Mouse (Mus musculus): ENCODE measurements around the gene Foxp1. TPM values are rescaled to one million over a fixed set of nuclear protein-coding genes. Genes with fewer than 3 reads are reported as not detected.

Foxp1 gene
- total and polyA plus RNA-seq, 3 experiments: 16.1 to 42.0 TPM; not detected in 1

DNA sequence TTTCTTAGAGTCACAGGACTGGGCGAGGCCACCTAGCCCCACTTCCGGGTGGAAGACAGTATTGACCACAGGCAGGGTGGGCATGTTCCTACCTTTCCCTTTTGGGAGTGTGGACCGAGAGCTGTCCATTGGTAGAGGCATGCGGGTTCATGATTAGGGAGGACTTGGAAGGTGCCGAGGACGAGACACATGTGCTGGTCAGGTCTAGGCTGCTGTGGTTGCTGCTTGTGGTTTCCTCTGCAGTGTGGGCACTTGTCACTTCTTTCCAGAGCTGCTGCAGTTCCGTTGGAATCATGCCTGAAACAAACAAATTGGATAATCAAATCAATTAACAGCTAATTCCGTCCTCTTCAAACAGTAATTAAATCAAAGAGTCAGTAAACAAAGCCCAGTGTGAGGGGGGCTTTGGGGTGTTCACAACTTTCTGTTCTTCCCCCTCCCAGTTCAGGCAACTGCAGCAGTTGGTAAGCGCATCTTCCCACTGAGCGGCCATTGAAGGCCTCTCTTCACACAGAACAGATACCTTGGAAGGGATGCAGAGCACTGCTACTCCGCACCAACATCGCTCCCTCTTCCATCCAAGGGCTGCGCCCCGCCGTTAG is 519.3 kb downstream of the Foxp1 start:
- H3K27ac ChIP-seq (ENCODE audit: control insufficient read depth, low read depth, low read length): no peak overlapping the region
- DNase-seq (ENCODE audit: low read depth, low spot score): no peak
- no peaks in the 10 kb centered on the region for H3K9me3 ChIP-seq (replicated peaks; ENCODE audit: insufficient read depth, low read length)
- TF ChIP-seq NELFE (IDR thresholded peaks at IDR 0.05; ENCODE audit: low read depth, low read length) (no peak), GATA1 (IDR thresholded peaks at IDR 0.05; ENCODE audit: low read depth, low read length) (no peak), ZMIZ1 (IDR thresholded peaks at IDR 0.05; ENCODE audit: low read depth, low read length) (no peak), USF2 (IDR thresholded peaks at IDR 0.05; ENCODE audit: borderline replicate concordance in 1 of 2, insufficient read depth in 1 of 2, low read depth in 1 of 2, low read length in 2 of 2) (no peak), MAZ (IDR thresholded peaks at IDR 0.05; ENCODE audit: low read depth, low read length) (no peak), POLR2A (IDR thresholded peaks at IDR 0.05; ENCODE audit: control insufficient read depth in 1 of 2, insufficient read depth in 1 of 2, low read depth in 1 of 2, low read length in 2 of 2, poor library complexity in 1 of 2) (no peak), CHD1 (IDR thresholded peaks at IDR 0.05; ENCODE audit: low read depth, low read length) (no peak), JUND (IDR thresholded peaks at IDR 0.05; ENCODE audit: low read depth, low read length) (no peak), KAT2A (conservative IDR thresholded peaks at IDR 0.05; ENCODE audit: low read depth, low read length) (no peak), UBTF (IDR thresholded peaks at IDR 0.05; ENCODE audit: borderline replicate concordance, insufficient read depth, low read depth, low read length) (no peak), MYC (IDR thresholded peaks at IDR 0.05; ENCODE audit: low read depth, low read length) (no peak), POLR2AphosphoS5 (IDR thresholded peaks at IDR 0.05; ENCODE audit: borderline replicate concordance, low read depth, low read length) (no peak), RCOR1 (IDR thresholded peaks at IDR 0.05; ENCODE audit: low read depth, low read length) (no peak), MEF2A (IDR thresholded peaks at IDR 0.05; ENCODE audit: extremely low read depth, insufficient replicate concordance, low read depth, low read length, poor library complexity, severe bottlenecking) (no peak), EP300 (IDR thresholded peaks at IDR 0.05; ENCODE audit: low read depth in 1 of 2, low read length in 2 of 2) (no peak), MXI1 (IDR thresholded peaks at IDR 0.05; ENCODE audit: low read depth, low read length) (no peak), TCF12 (IDR thresholded peaks at IDR 0.05; ENCODE audit: low read depth, low read length) (no peak), NRF1 (IDR thresholded peaks at IDR 0.05; ENCODE audit: insufficient read depth, low read depth, low read length, poor library complexity, severe bottlenecking) (no peak), HCFC1 (IDR thresholded peaks at IDR 0.05; ENCODE audit: low read depth, low read length) (no peak), ZKSCAN1 (IDR thresholded peaks at IDR 0.05; ENCODE audit: low read depth, low read length) (no peak)
- H3K36me3 ChIP-seq (ENCODE audit: control insufficient read depth in 1 of 2, insufficient read depth in 2 of 2, low read length in 2 of 2): peaks cover 0 to 3% of the 10 kb centered on the region in 2 experiments; a peak in 2 of 4 replicates
- no peaks in the 10 kb centered on the region for H3K27me3 ChIP-seq (ENCODE audit: control insufficient read depth in 1 of 2, insufficient read depth in 2 of 2, low read length in 2 of 2)
- H3K79me2 ChIP-seq (ENCODE audit: control insufficient read depth, insufficient read depth, low read length, poor library complexity): no peaks in the 10 kb centered on the region
- H3K4me3 ChIP-seq (ENCODE audit: control insufficient read depth in 1 of 2, insufficient read depth in 1 of 2, low read depth in 2 of 2, low read length in 2 of 2): no peak overlapping the region
- no peaks in the 10 kb centered on the region for H3K4me1 ChIP-seq (ENCODE audit: control insufficient read depth in 1 of 2, insufficient read depth in 2 of 2, low read length in 2 of 2)
- no peak overlapping the region for H3K9ac ChIP-seq (ENCODE audit: control insufficient read depth, low read depth, low read length, poor library complexity, severe bottlenecking)

All from MEL (cell line).